Mouse (Mus musculus) testis, adult 2 months (tissue): Measurements from ENCODE around the gene Atxn1.

Experiments
- CTCF ChIP-seq: fragments of 200-500 bp; IDR thresholded peaks from 2 replicates; pipeline ENCODE4 v1.5.1; 2012; ENCODE audit warnings: low read depth, mild to moderate bottlenecking, inconsistent platforms, low read length, moderate library complexity; ENCODE audit not compliant: control insufficient read depth, insufficient read depth, insufficient replicate concordance
- POLR2A ChIP-seq: fragments of 200-500 bp; IDR thresholded peaks from 2 replicates; pipeline ENCODE4 v1.6.1; 2012; ENCODE audit warnings: low read depth, mild to moderate bottlenecking, inconsistent platforms, low read length, moderate library complexity; ENCODE audit not compliant: control insufficient read depth

GRCm38 (mm10) chr13:45865620-45866019, 99.2 kb downstream of the Atxn1 start:
- no peak for TF ChIP-seq CTCF
- no peak for TF ChIP-seq POLR2A
